Mouse (Mus musculus) erythroblast, embryonic 14.5 days (primary cell): ENCODE results near the gene Gm20695.

Source experiments
- GATA1 ChIP-seq: IDR thresholded peaks from 2 replicates; pipeline ENCODE4 v1.6.1; 2012; ENCODE audit warnings: low read length, inconsistent platforms, mixed read lengths
- TAL1 ChIP-seq: IDR thresholded peaks from 3 replicates; pipeline ENCODE4 v1.6.1; 2012; ENCODE audit warnings: low read length, inconsistent platforms, mixed read lengths

GRCm38 (mm10) chr16:3896553-3896952, 12.1 kb downstream of the Gm20695 start:
- TF ChIP-seq GATA1, result no peak
- TF ChIP-seq TAL1, result no peak
